Mouse (Mus musculus): ENCODE data around the gene Adam1b.

Gene Adam1b

DNA sequence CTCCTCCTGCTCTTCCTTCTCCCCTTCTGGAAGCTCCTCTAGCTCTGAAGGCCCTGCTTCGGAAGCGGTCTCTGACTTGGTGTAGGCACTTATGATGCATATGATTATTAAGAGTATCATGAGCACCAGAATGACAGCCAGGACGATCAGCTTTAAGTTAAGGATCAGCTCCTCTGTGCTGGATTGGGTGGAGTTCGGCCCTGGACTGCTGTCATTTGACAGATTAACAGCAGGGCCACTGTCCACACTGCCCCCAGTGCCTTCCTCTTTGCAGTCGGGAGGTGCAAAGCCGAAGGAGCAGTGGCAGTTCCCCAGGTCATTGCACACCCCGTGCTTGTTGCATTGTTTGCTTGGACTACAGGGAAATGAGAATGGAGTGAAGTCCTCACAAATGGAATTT lies 2.5 kb downstream of the Adam1b start:
- DNase-seq (ENCODE audit: low spot score in 2 of 2), result no peak

DNA sequence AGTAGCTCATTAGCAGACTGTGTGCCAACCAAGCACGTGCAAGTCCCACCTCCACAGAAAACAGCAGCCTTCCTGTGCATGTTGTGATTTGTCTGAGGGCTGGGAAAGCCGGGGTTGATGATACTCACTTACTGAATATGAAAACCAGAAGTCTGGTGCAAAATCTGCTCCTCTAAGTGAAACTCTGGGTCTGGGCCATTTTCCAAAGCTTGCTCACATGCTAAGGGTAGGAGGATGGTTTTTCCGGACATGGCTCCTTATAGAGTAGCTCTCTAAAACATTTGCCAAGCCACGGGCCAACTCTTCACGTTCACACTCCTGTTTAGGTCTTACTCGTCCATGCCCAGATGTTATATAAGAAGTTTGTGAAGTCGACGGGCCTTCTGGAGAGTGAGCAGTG lies 9.9 kb downstream of the Adam1b start:
- peak; percentile 68 to 69 for DNase-seq (ENCODE audit: low spot score in 2 of 2)

DNA sequence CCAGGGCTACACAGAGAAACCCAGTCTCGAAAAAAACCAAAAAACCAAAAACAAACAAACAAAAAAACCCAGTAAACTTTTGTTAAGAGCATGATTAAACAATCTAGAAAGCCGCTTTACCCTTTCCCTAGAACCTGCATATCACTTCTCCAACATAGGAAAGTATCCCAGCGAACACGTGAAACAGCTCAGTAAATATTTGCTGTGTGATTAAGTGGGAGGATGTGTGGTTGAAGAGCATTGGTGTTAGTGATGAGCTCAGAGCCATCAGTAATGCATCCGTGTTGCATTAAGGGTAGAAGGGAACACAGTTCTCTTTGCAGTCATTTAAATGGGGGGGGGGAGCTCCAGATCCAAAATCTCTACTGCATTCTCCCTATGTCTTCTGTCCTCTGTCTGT lies 18.4 kb downstream of the Adam1b start:
- DNase-seq (ENCODE audit: low spot score in 2 of 2), result no peak

DNA sequence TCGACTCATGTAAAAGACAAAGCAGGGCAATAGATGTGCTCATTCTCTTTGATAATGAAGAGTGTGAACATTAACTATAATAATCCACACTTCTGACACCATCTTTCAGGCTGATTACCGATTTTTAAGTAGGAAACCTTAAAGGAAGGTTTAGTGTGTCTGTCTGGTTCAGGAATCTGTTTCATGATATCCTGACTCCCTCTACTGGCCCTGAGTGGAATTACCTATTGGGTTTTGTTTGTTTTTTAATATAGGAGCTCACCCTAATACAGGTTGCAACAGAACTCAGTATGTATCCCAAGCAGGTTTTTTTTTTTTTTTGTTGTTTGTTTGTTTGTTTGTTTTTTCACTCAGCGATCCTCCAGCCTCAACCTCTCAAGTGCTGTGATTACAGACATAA lies 25.6 kb downstream of the Adam1b start:
- peak in 1 of 2 experiments; percentile 59 for DNase-seq (ENCODE audit: low spot score in 2 of 2)

DNA sequence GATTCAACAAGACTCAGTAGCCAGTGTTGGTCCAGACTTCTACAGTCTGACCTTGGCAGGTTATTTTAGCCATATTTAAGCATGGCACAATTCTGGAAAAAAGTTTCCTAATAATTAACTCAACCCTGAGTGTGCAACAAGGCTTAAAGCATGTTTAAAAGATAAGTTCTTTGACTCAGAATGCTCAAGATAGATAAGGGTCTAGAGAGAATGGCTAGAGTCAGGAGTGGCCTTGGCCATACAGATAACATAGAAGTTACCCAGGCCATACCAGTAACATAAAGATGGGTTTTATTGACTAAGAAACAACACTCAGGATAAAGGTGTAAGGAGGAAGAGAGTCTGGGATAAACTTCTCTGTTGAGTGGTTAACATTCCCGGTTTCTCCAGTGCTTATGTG lies 27.2 kb downstream of the Adam1b start:
- DNase-seq (ENCODE audit: low spot score in 2 of 2), result no peak

DNA sequence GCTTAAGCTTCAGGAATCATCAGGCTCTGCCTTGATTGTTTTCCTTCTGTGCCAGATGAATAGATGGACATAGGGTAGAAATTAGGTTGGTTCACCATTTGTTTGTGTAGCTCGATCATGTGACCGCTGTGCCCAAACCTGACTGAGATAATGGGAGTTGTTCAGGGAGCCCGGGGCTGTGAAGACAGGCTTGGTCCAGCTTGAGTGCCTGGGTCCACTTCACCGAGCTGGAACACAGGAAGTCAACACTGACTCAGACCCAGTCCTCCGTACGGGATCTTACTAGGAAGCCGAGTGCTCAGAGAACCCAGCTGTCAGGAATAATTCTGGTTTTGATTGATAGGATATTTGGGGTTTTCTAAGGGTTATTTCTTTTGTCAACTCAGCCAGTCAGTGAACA lies 28.6 kb downstream of the Adam1b start:
- DNase-seq (ENCODE audit: low spot score in 2 of 2), result no peak

DNA sequence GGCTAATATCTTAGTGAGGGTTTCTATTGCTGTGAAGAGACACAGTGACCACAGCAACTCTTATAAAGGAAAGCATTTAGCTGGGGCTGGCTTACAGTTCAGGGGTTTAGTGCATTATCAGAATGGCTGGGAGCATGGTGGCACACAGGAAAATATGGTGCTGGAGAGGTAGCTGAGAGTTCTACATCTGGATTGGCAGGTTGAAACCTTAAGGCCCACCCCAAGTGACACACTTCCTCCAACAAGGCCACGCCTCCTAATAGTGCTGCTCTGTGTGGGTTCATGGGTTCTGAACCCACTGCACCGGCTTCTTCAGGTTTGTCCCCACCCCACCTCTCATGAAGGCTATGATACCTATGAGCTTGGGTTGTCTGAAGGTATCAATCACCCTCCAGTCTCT lies 30.8 kb downstream of the Adam1b start:
- DNase-seq (ENCODE audit: low spot score in 2 of 2), result no peak

DNA sequence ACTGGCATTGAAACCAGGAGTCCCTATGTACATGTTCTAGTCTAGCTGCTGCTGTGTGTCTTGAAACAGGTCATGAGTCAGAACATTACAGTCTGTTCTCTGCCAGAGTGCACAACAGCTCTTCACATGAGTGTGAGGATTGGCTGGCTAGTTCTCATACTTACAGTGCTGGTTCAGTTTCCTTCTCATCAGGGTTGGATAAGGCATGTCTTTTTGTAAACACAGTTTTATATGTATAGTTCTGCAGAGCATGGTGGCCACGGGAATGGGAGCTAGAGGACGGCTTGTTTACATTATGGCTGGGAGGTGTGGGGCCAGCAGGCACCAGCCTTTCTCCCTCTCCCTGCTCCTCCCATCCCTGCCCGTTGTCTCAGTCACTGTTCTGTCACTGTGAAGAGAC lies 33.7 kb downstream of the Adam1b start:
- no peak for DNase-seq (ENCODE audit: low spot score in 2 of 2)

DNA sequence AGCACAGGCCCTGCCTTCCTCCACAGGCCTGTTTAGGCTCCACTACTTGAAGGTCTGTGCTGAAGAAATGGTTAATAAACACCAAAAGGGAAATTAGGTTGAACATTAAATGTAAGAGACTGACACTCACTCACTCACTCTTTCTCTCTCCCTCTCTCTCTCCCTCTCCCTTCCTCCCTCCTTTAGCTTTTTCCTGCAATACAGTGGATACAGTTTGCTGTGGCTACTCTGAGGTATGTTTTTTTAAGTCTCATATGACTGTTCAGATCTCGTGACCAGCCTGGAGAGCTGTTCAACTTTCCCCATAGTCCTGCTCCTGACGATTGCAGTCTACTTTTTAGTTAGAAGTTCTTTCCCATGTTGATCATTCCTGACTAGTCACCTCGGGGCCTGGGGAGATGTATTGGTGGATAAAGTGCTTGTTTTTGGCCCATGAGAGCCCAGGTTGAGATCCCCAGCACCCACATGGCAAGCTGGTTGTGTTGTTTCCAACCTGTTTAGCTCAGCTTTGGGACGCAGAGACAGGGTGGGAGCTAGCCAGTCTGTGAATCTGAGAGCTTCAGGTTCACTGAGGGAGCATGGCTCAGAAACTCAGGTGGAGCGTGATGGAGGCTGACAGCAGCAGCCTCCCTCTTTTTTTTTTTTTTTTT lies 39.5 kb downstream of the Adam1b start:
- DNase-seq (ENCODE audit: low spot score in 2 of 2), result no peak

DNA sequence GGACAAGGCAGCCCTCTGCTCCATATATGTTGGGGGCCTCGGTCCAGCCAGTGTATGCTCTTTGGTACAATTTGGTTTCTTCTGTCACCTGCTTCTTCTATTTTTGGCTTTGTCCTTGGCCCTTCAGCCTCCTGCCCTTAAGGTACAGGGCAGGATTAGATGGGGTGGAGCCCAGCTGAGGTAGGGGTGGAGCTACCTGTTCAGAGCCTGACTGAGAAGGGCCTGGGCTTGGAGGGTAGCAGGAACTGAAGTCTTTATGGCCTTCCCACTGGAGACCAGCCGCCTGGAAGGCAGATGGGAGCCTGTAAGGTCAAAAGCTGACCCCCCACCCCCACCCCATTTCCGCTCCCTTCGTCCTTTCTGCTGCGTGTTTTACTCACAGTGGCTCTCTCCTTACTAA lies 40.3 kb downstream of the Adam1b start:
- DNase-seq (ENCODE audit: low spot score in 2 of 2), result no peak

DNA sequence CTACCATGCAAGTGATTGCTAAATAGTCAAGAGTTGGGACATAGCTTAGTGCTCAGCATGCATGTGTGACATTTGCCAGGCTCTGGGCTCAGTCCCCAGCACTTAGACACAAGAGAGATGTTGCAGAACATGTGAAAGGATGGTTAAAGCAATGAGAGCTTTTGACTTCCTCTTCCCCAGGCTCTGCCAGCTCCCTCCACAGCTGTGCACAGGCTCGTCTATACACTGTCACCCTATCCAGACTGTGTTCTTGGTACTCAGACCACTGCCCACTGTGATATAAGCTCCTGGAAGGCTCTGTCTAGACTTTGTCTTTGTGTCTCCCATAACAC lies 41.1 kb downstream of the Adam1b start:
- no peak for DNase-seq (ENCODE audit: low spot score in 2 of 2)

DNA sequence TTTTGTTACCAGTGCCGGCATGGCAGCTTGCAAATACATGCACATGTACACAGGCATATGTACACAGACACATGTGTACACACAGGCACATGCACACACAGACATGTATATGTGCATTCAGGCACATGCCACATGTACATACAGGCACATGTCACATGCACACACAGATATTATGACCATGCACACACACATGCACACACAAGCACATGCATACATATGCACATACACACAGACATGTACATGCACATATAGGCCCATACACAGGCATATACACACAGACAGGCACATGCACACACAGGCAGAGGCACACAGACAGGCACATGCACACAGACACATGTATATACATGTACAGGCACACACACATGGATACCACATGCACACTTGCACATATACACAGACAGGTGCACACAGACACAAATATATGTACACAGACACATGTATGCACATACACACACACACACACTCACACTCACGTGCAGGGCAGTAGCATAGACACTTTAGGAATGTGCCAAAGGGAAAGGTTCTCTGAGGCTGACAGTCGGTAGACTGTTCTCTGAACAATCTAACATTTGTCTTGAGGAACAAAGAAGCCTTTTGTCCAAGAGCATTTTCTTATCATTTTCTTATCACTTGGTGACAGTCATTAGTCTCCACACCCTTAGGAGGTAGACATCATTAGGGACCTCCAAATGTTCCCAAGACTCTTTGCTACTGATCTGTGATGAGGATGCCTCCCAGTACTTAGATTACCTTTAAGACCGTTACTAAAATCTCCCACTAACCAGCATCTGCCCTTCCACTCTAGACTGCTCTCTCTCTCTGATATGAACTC lies 41.7 kb downstream of the Adam1b start:
- DNase-seq (ENCODE audit: low spot score in 2 of 2), result no peak

DNA sequence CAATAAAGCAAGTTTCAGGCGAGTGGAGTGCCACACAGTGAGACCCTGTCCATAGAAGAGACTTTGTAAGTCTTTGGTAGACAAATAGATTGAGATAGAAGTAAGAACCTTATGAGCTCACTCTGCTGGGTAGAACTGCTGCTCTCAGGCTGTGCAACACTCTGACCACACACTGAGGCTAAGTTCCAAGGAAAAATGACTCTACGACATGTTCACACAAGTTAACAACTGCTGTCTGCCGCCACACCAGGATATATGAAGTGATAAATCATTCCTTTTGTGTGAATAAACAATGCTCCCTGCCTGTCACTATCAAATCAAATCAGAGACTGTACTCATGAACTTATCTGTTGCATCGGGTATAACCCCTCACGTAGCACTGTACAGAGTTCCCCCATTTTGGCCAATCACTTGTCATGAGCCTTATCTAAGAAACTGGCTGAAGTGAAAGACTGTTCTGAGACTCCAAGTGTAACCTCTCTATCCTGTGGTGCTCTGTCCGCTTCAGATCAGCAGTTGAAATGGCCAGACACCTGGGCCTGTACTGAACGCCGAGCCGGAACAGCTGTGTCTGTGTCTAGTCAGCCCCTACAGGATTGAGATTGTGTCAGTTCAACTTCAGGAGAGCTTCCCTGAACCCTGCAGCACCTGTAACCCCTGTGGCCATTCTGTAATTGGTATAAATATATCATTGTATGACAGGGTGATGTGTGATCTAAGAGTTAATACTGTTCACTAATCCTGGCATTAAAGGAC lies 47.5 kb downstream of the Adam1b start:
- no peak for DNase-seq (ENCODE audit: low spot score in 2 of 2)

DNA sequence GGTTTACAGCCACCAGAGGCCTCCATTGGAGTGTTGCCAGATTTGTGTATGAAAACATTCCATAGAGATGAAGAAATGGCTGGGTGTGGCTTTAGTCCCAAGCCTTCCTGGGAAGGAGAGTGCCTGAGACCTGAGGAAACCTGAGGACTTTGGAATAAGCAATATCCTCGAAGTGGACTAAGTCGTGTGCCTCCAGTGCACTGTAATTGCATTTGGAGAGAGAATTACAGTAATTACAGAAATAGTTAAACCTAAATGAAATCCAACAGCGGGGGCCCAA lies 48.8 kb downstream of the Adam1b start:
- DNase-seq (ENCODE audit: low spot score in 2 of 2), result no peak

DNA sequence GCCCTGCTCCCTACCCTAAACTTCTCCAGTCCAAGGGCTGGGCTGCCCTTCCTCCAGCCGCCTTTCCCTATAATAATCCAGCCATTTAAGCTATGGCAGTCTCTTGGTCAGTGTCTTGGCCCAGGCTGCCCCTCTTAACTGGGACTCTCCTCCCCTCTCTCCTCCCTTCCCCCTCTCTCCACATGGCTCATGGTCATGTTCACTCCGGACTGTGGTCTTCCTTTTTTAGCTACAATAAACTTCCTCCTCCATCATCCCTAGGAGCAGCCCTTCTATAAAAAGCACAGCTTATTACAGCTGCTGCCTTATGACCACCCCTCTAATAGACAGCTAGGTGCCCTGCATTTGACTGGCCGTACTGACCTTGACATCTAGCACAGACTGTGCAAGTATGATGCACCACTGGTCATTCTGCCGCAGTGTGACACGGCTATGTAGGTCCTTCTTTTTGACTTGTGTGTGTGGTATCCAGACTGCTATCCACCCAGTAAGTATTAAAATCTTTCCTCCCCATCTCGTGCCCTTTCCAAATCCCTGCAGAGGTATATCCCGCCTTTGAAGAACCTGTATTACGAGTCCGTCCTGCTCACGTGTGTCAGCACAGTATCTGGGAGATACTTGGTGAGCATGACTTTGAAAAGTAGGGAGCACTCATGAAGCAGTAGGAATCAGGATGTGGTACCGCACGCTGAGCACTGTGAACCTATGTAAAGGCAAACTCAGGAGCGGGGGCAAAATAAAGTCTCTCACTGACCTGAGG lies 49.3 kb downstream of the Adam1b start:
- DNase-seq (ENCODE audit: low spot score in 2 of 2), result no peak

DNA sequence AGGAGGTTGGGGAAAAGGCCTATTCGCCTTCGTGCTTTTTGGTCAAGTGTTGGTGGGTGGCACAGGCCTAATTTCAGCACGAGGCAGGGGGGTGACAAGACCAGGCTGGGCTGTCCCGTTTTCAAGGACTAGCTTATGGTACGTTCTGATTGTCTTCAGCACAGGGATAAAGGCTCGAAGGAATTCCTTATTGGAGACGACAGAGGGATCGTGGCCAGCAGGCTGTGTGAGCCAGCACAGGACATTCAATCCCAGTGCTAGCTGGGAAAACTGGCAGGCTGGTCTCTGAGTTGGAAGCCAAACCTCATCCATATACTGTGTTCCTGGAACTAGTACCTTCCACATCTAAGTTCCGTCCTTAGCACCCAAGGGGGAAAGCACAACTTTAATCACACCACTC lies 50.3 kb downstream of the Adam1b start:
- no peak for DNase-seq (ENCODE audit: low spot score in 2 of 2)

DNA sequence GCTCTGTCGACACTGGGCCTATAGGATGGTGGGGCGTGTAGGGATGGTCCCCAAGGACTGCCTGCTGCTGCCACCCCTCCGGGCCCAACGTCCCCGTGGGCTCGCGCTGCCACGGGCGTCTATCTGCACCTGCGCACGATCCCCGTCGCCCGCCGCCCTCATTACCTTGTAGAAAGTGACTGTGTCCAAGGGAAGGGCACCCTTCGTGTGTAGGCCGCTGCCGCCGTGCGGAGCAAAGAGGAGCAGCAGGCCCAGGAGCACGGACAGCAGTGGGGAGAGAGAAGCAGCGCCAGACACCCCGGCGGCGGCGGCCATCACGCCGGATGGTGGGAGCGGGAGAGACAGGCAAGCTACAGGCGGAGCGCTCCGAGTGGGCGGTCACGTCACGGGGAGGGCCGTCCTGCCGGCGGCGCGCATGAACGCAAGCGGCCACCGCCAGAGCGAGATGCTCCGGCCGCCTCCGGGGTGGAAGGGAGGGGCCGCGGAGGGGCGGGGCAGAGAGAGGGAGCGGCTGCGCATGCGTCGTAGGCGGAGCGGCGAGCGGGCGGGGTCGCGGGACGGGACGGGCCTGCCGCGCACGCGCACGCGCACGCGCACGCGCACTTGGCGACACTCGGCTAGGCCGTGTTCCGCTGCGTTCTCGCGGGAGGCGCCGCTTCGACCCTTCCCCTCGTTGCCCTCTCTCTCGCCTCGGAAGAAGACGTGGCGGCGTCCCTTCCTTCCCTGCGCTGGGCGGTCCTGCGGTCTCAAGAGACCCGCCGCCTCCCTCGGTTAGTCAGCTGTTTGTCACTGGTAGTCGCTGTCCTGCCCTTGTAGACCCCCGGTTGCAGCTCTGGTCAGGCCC lies 51.0 kb downstream of the Adam1b start, which contains the start of gene Erp29:
Erp29 (minus strand) TSS at position 481 of the 844 bp plus-strand sequence.
- DNase-seq (ENCODE audit: low spot score in 2 of 2), result peak; percentile 97

DNA sequence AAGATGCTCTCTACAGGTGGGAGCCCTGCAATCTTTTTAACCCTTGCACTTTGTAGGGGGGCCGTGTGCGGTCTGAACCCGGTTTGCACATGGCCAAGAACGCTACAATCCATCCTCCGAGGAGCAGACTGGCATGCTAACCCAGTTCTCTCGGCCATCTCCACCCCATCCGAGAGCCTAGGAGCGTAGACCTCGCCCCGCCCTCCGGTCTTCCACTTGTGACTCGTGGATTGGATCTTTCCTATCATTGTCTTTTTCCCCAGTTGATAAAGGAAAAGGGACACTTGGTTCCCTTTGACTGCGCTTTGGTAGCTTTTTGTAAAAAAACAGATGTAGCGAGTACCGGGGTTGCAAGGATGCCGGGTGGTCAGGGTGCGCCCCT lies 51.6 kb downstream of the Adam1b start, which contains the start of gene Tmem116:
Tmem116 (plus strand) TSS at position 250 of the 382 bp plus-strand sequence.
- DNase-seq (ENCODE audit: low spot score in 2 of 2), result peak; percentile 31 to 41

DNA sequence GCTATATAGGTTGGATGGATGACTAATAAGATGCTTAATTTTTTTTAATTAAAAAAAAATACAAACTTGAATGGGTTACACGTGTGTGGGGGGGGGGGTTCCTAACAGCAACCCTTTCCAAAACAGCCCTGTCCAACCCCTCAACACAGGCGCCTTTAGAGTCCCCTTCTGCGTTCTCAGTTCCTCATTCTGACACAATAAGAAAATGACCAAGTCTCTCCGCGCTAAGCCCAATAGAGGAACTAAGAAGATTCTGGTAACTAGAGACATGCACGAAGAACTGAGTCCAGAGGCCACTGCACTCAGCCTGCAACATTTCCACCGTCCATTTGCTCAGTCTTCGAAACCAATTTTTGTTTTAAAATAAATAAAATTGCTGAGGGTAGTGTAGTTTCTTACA lies 52.0 kb downstream of the Adam1b start:
- no peak for DNase-seq (ENCODE audit: low spot score in 2 of 2)

DNA sequence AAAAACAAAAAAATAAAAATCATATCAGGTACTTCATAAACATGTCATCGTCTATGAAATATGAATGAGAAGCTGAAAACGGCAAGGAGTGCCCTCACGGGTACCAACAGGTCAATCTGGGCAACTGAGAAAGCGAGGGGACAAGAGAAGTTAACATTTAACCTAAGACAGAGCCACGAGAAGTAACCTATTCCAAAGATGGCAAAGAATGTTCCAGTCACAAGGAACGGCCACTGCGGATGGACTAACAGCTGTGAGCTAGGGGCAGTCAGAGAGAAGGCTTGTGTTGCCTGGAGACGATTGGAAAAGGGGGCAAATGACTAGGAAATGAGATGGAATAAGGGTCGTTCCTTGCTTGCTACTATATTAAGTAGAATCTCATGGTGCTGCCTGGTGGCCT lies 52.8 kb downstream of the Adam1b start:
- no peak for DNase-seq (ENCODE audit: low spot score in 2 of 2)
